Mouse (Mus musculus) neutrophil, adult 83 days (primary cell): Measurements from ENCODE around the gene Alox12e. TPM values are rescaled to one million over a fixed set of nuclear protein-coding genes. Genes with fewer than 3 reads are reported as not detected.

Experiments used
- total RNA-seq, 2 experiments: library from RNA; stranded (reverse); gene quantifications; one replicate each; pipeline ENCODE4 v1.2.4; 2023

The Alox12e gene
- total RNA-seq = 1 to 10 TPM in 1 of 2 experiments, under 1 TPM in 1; 0.62 to 1.0 TPM

GRCm38 (mm10) chr11:70322528-70322927 is at the start of gene Alox12e:
Gene Alox12e (minus strand): TSS chr11:70322628.

GRCm38 (mm10) chr11:70351868-70352267 is 29.4 kb upstream of the Alox12e start, which contains the start of gene Alox15:
Gene Alox15 (minus strand): TSS chr11:70352031.

Other genes with a start within 250 kb of the Alox12e start
- not detected for gene Asgr2, start 230.0 kb downstream of the Alox12e start, total RNA-seq
- gene Mgl2, start 192.3 kb downstream of the Alox12e start, total RNA-seq = 10 to 100 TPM; 11.8 to 12.3 TPM
- 10 to 100 TPM; 17.3 to 20.9 TPM for gene Clec10a, start 166.4 kb downstream of the Alox12e start, total RNA-seq
- not detected for gene Slc16a11, start 109.9 kb downstream of the Alox12e start, total RNA-seq
- 1 to 10 TPM; 1.5 to 2.1 TPM for gene Slc16a13, start 101.6 kb downstream of the Alox12e start, total RNA-seq
- not detected for gene Bcl6b, start 92.8 kb downstream of the Alox12e start, total RNA-seq
- 10 to 100 TPM; 42.2 to 47.4 TPM for gene 0610010K14Rik, start 84.7 kb downstream of the Alox12e start, total RNA-seq
- gene Gm21988, start 82.8 kb downstream of the Alox12e start, total RNA-seq = 1 to 10 TPM; 3.8 to 5.9 TPM
- gene Rnasek, start 82.8 kb downstream of the Alox12e start, total RNA-seq = 100 to 1,000 TPM; 108 to 111 TPM
- under 1 TPM; 0.18 to 0.42 TPM for gene Alox12, start 67.3 kb downstream of the Alox12e start, total RNA-seq
- gene Alox15, start 29.4 kb upstream of the Alox12e start, total RNA-seq = 10 to 100 TPM in 1 of 2 experiments, 1 to 10 TPM in 1; 3.3 to 17.8 TPM
- 10 to 100 TPM; 17.1 to 20.1 TPM for gene Pelp1, start 87.4 kb upstream of the Alox12e start, total RNA-seq
- 100 to 1,000 TPM; 791 to 868 TPM for gene Arrb2, start 110.0 kb upstream of the Alox12e start, total RNA-seq
- 10 to 100 TPM; 22.7 to 25.7 TPM for gene Med11, start 129.3 kb upstream of the Alox12e start, total RNA-seq
- gene Zmynd15, start 136.8 kb upstream of the Alox12e start, total RNA-seq = under 1 TPM in 1 of 2 experiments, not detected in 1; 0.57 TPM
- gene Cxcl16, start 137.4 kb upstream of the Alox12e start, total RNA-seq = 1 to 10 TPM; 1.8 to 2.3 TPM
- not detected for gene Tm4sf5, start 182.6 kb upstream of the Alox12e start, total RNA-seq
- gene Vmo1, start 192.0 kb upstream of the Alox12e start, total RNA-seq = not detected
- not detected for gene Gltpd2, start 196.6 kb upstream of the Alox12e start, total RNA-seq
- gene Psmb6, start 202.7 kb upstream of the Alox12e start, total RNA-seq = 10 to 100 TPM; 93.7 to 98.2 TPM
- gene Gm40193, start 210.3 kb upstream of the Alox12e start, total RNA-seq = not detected
- gene Pld2, start 217.4 kb upstream of the Alox12e start, total RNA-seq = 1 to 10 TPM; 2.8 to 3.8 TPM
- 10 to 100 TPM; 30.4 to 35.9 TPM for gene Mink1, start 240.3 kb upstream of the Alox12e start, total RNA-seq